Mouse (Mus musculus): Measurements from ENCODE around the gene Kynu. TPM values are rescaled to one million over a fixed set of nuclear protein-coding genes. Genes with fewer than 3 reads are reported as not detected.

The Kynu gene
- polyA plus RNA-seq (2012; ENCODE audit: insufficient read depth, low replicate concordance) = 0.17 TPM in 1 of 2 replicates, not detected in the other

DNA sequence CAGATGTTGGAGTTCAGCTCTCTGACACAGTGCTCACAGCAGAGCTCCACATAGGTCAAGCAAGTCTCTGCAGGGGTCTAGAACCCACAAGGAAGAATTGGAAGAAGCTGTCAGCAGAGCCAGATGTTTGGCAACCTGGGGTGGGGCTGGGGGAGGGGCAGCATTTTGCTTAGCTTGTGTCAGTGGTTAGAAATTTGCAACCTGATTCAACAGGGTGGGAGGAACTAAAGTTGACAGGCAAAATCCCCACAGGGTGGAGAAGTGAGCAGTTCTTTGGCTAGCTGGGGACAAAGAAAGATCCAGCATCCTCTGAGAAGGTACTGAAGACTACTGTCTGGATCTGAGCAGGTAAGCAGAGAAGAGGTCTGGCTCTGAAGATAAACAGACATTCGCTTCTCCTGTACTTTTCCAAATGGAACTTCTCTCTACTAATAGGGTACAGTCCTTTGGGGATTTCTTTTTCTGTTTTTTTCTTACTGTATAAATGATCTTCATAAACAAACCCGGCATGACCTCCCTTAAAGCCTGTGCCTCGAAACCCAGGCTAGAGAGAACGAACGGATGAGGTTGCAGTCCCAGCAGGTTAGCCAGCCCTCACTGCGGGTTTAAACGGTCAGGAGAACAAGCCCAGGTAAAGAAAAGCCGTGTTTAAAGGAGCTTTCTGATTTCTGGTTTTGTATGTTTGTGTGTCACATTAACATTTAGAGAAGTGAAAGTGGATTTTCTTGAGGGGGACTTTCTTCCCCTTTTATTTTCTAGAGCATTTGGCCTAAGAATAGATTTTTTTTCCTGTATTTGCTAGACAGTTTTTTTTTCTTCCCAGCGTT is at the start of gene Kynu:
Gene Kynu, plus strand, starts transcription at position 268 of the 827 bp plus-strand sequence.
- TF ChIP-seq FLI1 (IDR thresholded peaks at IDR 0.05; ENCODE audit: low read length) = no peak
- no peak for TF ChIP-seq GATA1 (IDR thresholded peaks at IDR 0.05; ENCODE audit: borderline replicate concordance, low read length)
- peak within 1 kb of the TSS; percentile 31 for H3K4me3 ChIP-seq (replicated peaks)

GRCm38 (mm10) chr2:43506182-43506581 is 48.9 kb upstream of the Kynu start:
- Histone ChIP-seq H3K4me1 (no peaks in the 10 kb centered on the region), H3K27me3 (replicated peaks) (no peaks in the 10 kb centered on the region), H3K9me3 (no peaks in the 10 kb centered on the region), H3K4me3 (replicated peaks) (no peak overlapping the region), H3K36me3 (replicated peaks; ENCODE audit: low read length) (no peaks in the 10 kb centered on the region)
- no peak for TF ChIP-seq GATA1 (IDR thresholded peaks at IDR 0.05; ENCODE audit: borderline replicate concordance, low read length)
- TF ChIP-seq FLI1 (IDR thresholded peaks at IDR 0.05; ENCODE audit: low read length) = no peak

More for the DNA sequence above, at the start of gene Kynu:
- Histone ChIP-seq H3K27me3 (replicated peaks) (no peaks in the 10 kb centered on the region), H3K36me3 (replicated peaks; ENCODE audit: low read length) (no peaks in the 10 kb centered on the region), H3K4me1 (no peaks in the 10 kb centered on the region), H3K9me3 (no peaks in the 10 kb centered on the region)

DNA sequence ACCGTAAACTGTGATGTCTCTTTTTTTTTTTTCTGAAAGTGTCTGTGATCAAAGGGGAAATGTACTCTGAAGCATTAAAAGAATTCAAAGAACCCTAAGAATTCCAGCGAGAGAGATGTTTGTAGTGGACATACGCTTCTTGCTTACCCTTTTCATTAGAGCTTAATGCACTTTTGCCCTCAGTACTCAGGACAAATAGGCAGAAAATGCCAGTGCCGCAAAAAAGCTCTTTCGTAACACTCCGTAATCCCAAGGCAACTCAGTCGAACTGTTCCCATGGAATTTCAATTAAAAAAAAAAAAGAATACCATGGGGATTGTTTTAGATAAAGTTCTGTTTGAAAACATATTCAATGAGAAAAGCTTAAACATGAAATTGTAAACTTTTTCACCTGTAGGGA is 41.3 kb upstream of the Kynu start:
- TF ChIP-seq FLI1 (IDR thresholded peaks at IDR 0.05; ENCODE audit: low read length) = no peak
- TF ChIP-seq GATA1 (IDR thresholded peaks at IDR 0.05; ENCODE audit: borderline replicate concordance, low read length) = no peak
- H3K9me3 ChIP-seq = peaks cover 9% of the 10 kb centered on the region; the same call in 1 of the 2 replicates
- no peaks in the 10 kb centered on the region for H3K4me1 ChIP-seq
- no peaks in the 10 kb centered on the region for H3K36me3 ChIP-seq (replicated peaks; ENCODE audit: low read length)
- no peaks in the 10 kb centered on the region for H3K27me3 ChIP-seq (replicated peaks)
- H3K4me3 ChIP-seq (replicated peaks) = no peak overlapping the region

GRCm38 (mm10) chr2:43534417-43534816 is 20.7 kb upstream of the Kynu start:
- TF ChIP-seq GATA1 (IDR thresholded peaks at IDR 0.05; ENCODE audit: borderline replicate concordance, low read length) (no peak), FLI1 (IDR thresholded peaks at IDR 0.05; ENCODE audit: low read length) (no peak)
- Histone ChIP-seq H3K36me3 (replicated peaks; ENCODE audit: low read length) (no peaks in the 10 kb centered on the region), H3K4me1 (no peaks in the 10 kb centered on the region), H3K9me3 (no peaks in the 10 kb centered on the region), H3K27me3 (replicated peaks) (no peaks in the 10 kb centered on the region), H3K4me3 (replicated peaks) (no peak overlapping the region)

GRCm38 (mm10) chr2:43542615-43543014 is 12.5 kb upstream of the Kynu start:
- no peaks in the 10 kb centered on the region for H3K9me3 ChIP-seq
- no peak for TF ChIP-seq FLI1 (IDR thresholded peaks at IDR 0.05; ENCODE audit: low read length)
- no peak for TF ChIP-seq GATA1 (IDR thresholded peaks at IDR 0.05; ENCODE audit: borderline replicate concordance, low read length)
- H3K36me3 ChIP-seq (replicated peaks; ENCODE audit: low read length) = no peaks in the 10 kb centered on the region
- H3K27me3 ChIP-seq (replicated peaks) = no peaks in the 10 kb centered on the region
- H3K4me1 ChIP-seq = no peaks in the 10 kb centered on the region
- H3K4me3 ChIP-seq (replicated peaks) = no peak overlapping the region

GRCm38 (mm10) chr2:43545665-43546064 is 9.5 kb upstream of the Kynu start:
- Histone ChIP-seq H3K4me3 (replicated peaks) (no peak overlapping the region), H3K9me3 (no peaks in the 10 kb centered on the region), H3K4me1 (no peaks in the 10 kb centered on the region), H3K27me3 (replicated peaks) (no peaks in the 10 kb centered on the region), H3K36me3 (replicated peaks; ENCODE audit: low read length) (no peaks in the 10 kb centered on the region)
- no peak for TF ChIP-seq GATA1 (IDR thresholded peaks at IDR 0.05; ENCODE audit: borderline replicate concordance, low read length)
- TF ChIP-seq FLI1 (IDR thresholded peaks at IDR 0.05; ENCODE audit: low read length) = no peak

DNA sequence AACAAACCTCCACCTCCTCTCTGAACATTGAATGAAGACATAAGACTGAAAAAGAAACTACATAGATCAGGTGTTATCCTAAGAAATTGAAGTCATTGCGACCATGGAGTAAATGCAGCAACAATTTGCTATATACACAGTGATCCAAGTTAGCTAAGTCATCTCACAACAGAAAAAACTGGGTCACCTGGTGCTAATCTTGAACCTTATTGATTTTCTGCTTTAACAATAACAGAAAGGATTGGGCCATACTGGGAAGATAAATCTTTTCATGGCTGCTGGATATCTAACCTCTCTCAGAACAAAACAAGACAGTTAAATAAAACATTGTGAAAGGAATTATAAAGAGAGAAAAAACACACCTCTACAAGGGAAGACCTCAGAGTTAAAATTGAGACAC is 8.7 kb upstream of the Kynu start:
- H3K4me3 ChIP-seq (replicated peaks) = no peak overlapping the region
- no peaks in the 10 kb centered on the region for H3K36me3 ChIP-seq (replicated peaks; ENCODE audit: low read length)
- no peaks in the 10 kb centered on the region for H3K27me3 ChIP-seq (replicated peaks)
- no peaks in the 10 kb centered on the region for H3K4me1 ChIP-seq
- no peaks in the 10 kb centered on the region for H3K9me3 ChIP-seq
- TF ChIP-seq FLI1 (IDR thresholded peaks at IDR 0.05; ENCODE audit: low read length) (no peak), GATA1 (IDR thresholded peaks at IDR 0.05; ENCODE audit: borderline replicate concordance, low read length) (no peak)

DNA sequence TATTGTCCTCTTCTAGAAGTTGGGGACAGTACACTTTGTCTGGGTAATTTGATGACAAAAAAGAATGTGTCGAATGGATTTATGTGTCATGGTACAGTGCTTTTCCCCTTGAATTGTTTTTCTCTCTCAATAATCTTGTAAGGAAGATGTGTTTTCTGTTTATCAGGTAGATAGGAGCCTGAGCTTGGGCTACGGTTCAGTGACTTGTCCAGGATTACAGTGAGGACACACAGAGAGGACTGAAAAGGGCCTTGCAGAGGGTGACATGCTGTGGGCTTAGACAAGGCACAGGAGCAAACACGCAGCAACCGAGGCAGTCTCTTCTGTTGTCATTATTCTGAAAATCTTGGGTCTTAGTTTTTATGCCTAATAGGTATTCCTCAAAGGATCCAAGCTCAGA is 913 bp upstream of the Kynu start:
- no peaks in the 10 kb centered on the region for H3K27me3 ChIP-seq (replicated peaks)
- no peak for TF ChIP-seq FLI1 (IDR thresholded peaks at IDR 0.05; ENCODE audit: low read length)
- no peak for TF ChIP-seq GATA1 (IDR thresholded peaks at IDR 0.05; ENCODE audit: borderline replicate concordance, low read length)
- H3K9me3 ChIP-seq = no peaks in the 10 kb centered on the region
- H3K36me3 ChIP-seq (replicated peaks; ENCODE audit: low read length) = no peaks in the 10 kb centered on the region
- no peaks in the 10 kb centered on the region for H3K4me1 ChIP-seq
- H3K4me3 ChIP-seq (replicated peaks) = no peak overlapping the region

DNA sequence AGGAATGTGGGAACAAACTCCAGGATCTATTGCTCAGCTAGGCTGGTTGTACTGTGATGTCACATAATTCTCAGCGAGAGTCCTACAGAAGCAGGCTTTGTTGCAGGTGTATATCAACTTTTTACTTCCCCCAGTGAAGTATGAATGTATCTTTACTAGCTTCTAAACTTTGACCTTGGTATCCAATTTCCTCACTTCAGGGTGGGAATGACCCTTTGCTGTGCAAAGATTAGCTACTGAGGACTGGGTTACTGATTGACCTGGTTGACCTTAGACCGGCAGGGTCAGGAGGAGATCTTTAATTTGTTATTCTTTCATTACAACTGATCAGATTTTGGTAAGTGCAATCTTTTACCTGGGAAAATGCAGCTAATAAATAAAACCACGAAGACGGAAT is 758 bp downstream of the Kynu start:
- no peak overlapping the region for H3K4me3 ChIP-seq (replicated peaks)
- no peak for TF ChIP-seq GATA1 (IDR thresholded peaks at IDR 0.05; ENCODE audit: borderline replicate concordance, low read length)

GRCm38 (mm10) chr2:43556985-43557384 is 1.9 kb downstream of the Kynu start:
- Histone ChIP-seq H3K27me3 (replicated peaks) (no peaks in the 10 kb centered on the region), H3K9me3 (no peaks in the 10 kb centered on the region), H3K4me3 (replicated peaks) (no peak overlapping the region), H3K36me3 (replicated peaks; ENCODE audit: low read length) (no peaks in the 10 kb centered on the region), H3K4me1 (no peaks in the 10 kb centered on the region)
- TF ChIP-seq GATA1 (IDR thresholded peaks at IDR 0.05; ENCODE audit: borderline replicate concordance, low read length) (no peak), FLI1 (IDR thresholded peaks at IDR 0.05; ENCODE audit: low read length) (no peak)

More for the DNA sequence above, 758 bp downstream of the Kynu start:
- H3K4me1 ChIP-seq = no peaks in the 10 kb centered on the region
- H3K36me3 ChIP-seq (replicated peaks; ENCODE audit: low read length) = no peaks in the 10 kb centered on the region
- H3K9me3 ChIP-seq = no peaks in the 10 kb centered on the region
- H3K27me3 ChIP-seq (replicated peaks) = no peaks in the 10 kb centered on the region
